In genomic region chr3:57534450-57534849, GRCm38 (mm10) we compare ENCODE assay signal across 13 mouse cellular contexts. TPM values are rescaled to one million over a fixed set of nuclear protein-coding genes. Genes with fewer than 3 reads are reported as not detected.
DNase-seq lines count a peak whose midpoint lies in the region; ATAC-seq and TF ChIP-seq lines count a peak whose summit lies in the region.
"Had no signal": no experiment of that assay in that cellular context is flagged by ENCODE, and none has a peak within 500 bp of the region (broad histone marks: within the 10 kb centered on the region; RNA-seq: fewer than 3 reads in every experiment).

No protein-coding gene starts in this region.

- TF ChIP-seq EP300 in liver, postnatal 0 days (IDR thresholded peaks at IDR 0.05; ENCODE audit: low read depth), result no peak

- no peak overlapping the region for H3K4me3 ChIP-seq in heart, embryonic 12.5 days
- no peak overlapping the region for H3K4me3 ChIP-seq in kidney, embryonic 16.5 days (ENCODE audit: low read length)
- H3K4me3 ChIP-seq in brown adipose tissue, adult 24 weeks (ENCODE audit: insufficient read depth, low read depth, low read length), result no peak overlapping the region
- H3K4me3 ChIP-seq in limb, embryonic 13.5 days, result no peak overlapping the region
- no peak overlapping the region for H3K4me3 ChIP-seq in liver, postnatal 0 days (ENCODE audit: low read depth, low read length)
- H3K4me3 ChIP-seq: heart, embryonic 10.5 days; megakaryocyte, embryonic 14.5 days had no signal

- peak; percentile 87 for DNase-seq in heart, adult 11 months
- peak; percentile 31 for DNase-seq in kidney, postnatal 10 days
- DNase-seq in liver, postnatal 0 days, result no peak
- no peak for DNase-seq in embryo, embryonic 9.5 days (ENCODE audit: extremely low spot score)
- DNase-seq: adrenal gland, postnatal 25 days; kidney, adult 8-10 months had no signal

- no peaks in the 10 kb centered on the region for H3K27me3 ChIP-seq in heart, embryonic 12.5 days (replicated peaks)
- no peaks in the 10 kb centered on the region for H3K27me3 ChIP-seq in kidney, embryonic 16.5 days (ENCODE audit: insufficient read depth, low read length)
- H3K27me3 ChIP-seq in limb, embryonic 13.5 days, result no peaks in the 10 kb centered on the region
- H3K27me3 ChIP-seq in liver, postnatal 0 days (ENCODE audit: insufficient read depth, low read length), result no peaks in the 10 kb centered on the region
- H3K27me3 ChIP-seq: megakaryocyte, embryonic 14.5 days had no signal

- no peak for ATAC-seq in heart, embryonic 12.5 days (ENCODE audit: insufficient number of reproducible peaks, low FRiP score)
- ATAC-seq in kidney, embryonic 16.5 days (ENCODE audit: low FRiP score, low TSS enrichment), result no peak
- ATAC-seq in limb, embryonic 13.5 days (ENCODE audit: low FRiP score, low read depth), result 0 out of 2 replicates have a peak, but pooled peaks have one; percentile 39
- no peak for ATAC-seq in liver, postnatal 0 days

- no peaks in the 10 kb centered on the region for H3K9me3 ChIP-seq in heart, embryonic 12.5 days (replicated peaks)
- H3K9me3 ChIP-seq in kidney, embryonic 16.5 days (ENCODE audit: low read length), result no peaks in the 10 kb centered on the region
- H3K9me3 ChIP-seq in limb, embryonic 13.5 days, result no peaks in the 10 kb centered on the region
- no peaks in the 10 kb centered on the region for H3K9me3 ChIP-seq in liver, postnatal 0 days (ENCODE audit: low read length)
- H3K9me3 ChIP-seq: heart, embryonic 10.5 days had no signal

- WGBS in heart, embryonic 12.5 days, result 79% methylated on average over 6 of the region's 6 CpGs
- 76% methylated on average over 6 of the region's 6 CpGs for WGBS in kidney, embryonic 16.5 days
- WGBS in limb, embryonic 13.5 days, result 53% methylated on average over 6 of the region's 6 CpGs
- WGBS in liver, postnatal 0 days (ENCODE audit: insufficient replicate concordance), result 81% methylated on average over 6 of the region's 6 CpGs

- no peak overlapping the region for H3K27ac ChIP-seq in heart, embryonic 12.5 days (ENCODE audit: poor library complexity, severe bottlenecking)
- H3K27ac ChIP-seq in kidney, embryonic 16.5 days (ENCODE audit: low read length), result no peak overlapping the region
- H3K27ac ChIP-seq in brown adipose tissue, adult 24 weeks (replicated peaks; ENCODE audit: low read depth, low read length), result peak overlapping the region; percentile 98
- peak overlapping the region; percentile 75; the same call in 1 of the 2 replicates for H3K27ac ChIP-seq in limb, embryonic 13.5 days
- no peak overlapping the region for H3K27ac ChIP-seq in liver, postnatal 0 days (ENCODE audit: low read depth)
- H3K27ac ChIP-seq: heart, embryonic 10.5 days; stomach, postnatal 0 days had no signal

- peaks cover 43% of the 10 kb centered on the region for H3K4me1 ChIP-seq in heart, embryonic 12.5 days (replicated peaks)
- H3K4me1 ChIP-seq in kidney, embryonic 16.5 days (ENCODE audit: insufficient read depth, low read length), result peaks cover 7% of the 10 kb centered on the region
- peaks cover 28% of the 10 kb centered on the region for H3K4me1 ChIP-seq in brown adipose tissue, adult 24 weeks (ENCODE audit: control insufficient read depth, insufficient read depth, insufficient read length, low read length)
- peaks cover 37% of the 10 kb centered on the region for H3K4me1 ChIP-seq in limb, embryonic 13.5 days
- no peaks in the 10 kb centered on the region for H3K4me1 ChIP-seq in liver, postnatal 0 days (ENCODE audit: insufficient read depth)
- H3K4me1 ChIP-seq: megakaryocyte, embryonic 14.5 days had no signal

- no peak overlapping the region for H3K4me2 ChIP-seq in heart, embryonic 12.5 days
- H3K4me2 ChIP-seq in kidney, embryonic 16.5 days (replicated peaks; ENCODE audit: low read depth, low read length), result no peak overlapping the region
- H3K4me2 ChIP-seq in limb, embryonic 13.5 days (replicated peaks), result no peak overlapping the region
- no peak overlapping the region for H3K4me2 ChIP-seq in liver, postnatal 0 days (ENCODE audit: low read depth, low read length)

- no peak for TF ChIP-seq CTCF in liver, postnatal 0 days (IDR thresholded peaks at IDR 0.05; ENCODE audit: low read depth)

- no peaks in the 10 kb centered on the region for H3K36me3 ChIP-seq in heart, embryonic 12.5 days
- H3K36me3 ChIP-seq in kidney, embryonic 16.5 days (ENCODE audit: insufficient read depth, low read length), result no peaks in the 10 kb centered on the region
- H3K36me3 ChIP-seq in limb, embryonic 13.5 days, result no peaks in the 10 kb centered on the region
- H3K36me3 ChIP-seq in liver, postnatal 0 days (replicated peaks; ENCODE audit: insufficient read depth, low read length), result no peaks in the 10 kb centered on the region
- H3K36me3 ChIP-seq: heart, embryonic 10.5 days had no signal

- no peak overlapping the region for H3K9ac ChIP-seq in heart, embryonic 12.5 days
- H3K9ac ChIP-seq in kidney, embryonic 16.5 days (replicated peaks; ENCODE audit: low read length), result no peak overlapping the region
- no peak overlapping the region for H3K9ac ChIP-seq in limb, embryonic 13.5 days
- H3K9ac ChIP-seq in liver, postnatal 0 days (replicated peaks), result no peak overlapping the region

RNA-seq across cellular contexts. Expression of gene Wwtr1, which starts 41.3 kb away (rescaled TPM):
- 15.3 and 17.6 TPM in 2 replicates for polyA plus RNA-seq in heart, embryonic 12.5 days (2016; fragmentation: Nextera tagmentation; extraction: Ambion mirVana)
- polyA plus RNA-seq in kidney, embryonic 16.5 days (2015; fragmentation: Nextera tagmentation; extraction: Ambion mirVana), result 17.9 and 20.5 TPM in 2 replicates
- polyA plus RNA-seq in brown adipose tissue, adult 24 weeks (2012; ENCODE audit: insufficient read depth, insufficient read length, missing spikeins), result 27.8 and 28.3 TPM in 2 replicates
- polyA plus RNA-seq in limb, embryonic 13.5 days (2015; fragmentation: Nextera tagmentation; extraction: Ambion mirVana), result 25.9 and 27.7 TPM in 2 replicates
- 2.7 TPM in 2 replicates for polyA plus RNA-seq in liver, postnatal 0 days (2015; fragmentation: Nextera tagmentation; extraction: Ambion mirVana)

Comparison
In these comparisons a context has a peak if more than half of its experiments do, and no peak if none do; other contexts are left out.
1. DNase-seq: peak in heart, adult 11 months (single experiment) and kidney, postnatal 10 days (single experiment); none in liver, postnatal 0 days (single experiment) and embryo, embryonic 9.5 days (single experiment).
2. H3K27ac ChIP-seq: peak in brown adipose tissue, adult 24 weeks (single experiment) and limb, embryonic 13.5 days (single experiment); none in heart, embryonic 12.5 days (single experiment), kidney, embryonic 16.5 days (single experiment) and liver, postnatal 0 days (single experiment).